8 mouse cellular contexts compared by ENCODE assay signal in the genomic region with DNA sequence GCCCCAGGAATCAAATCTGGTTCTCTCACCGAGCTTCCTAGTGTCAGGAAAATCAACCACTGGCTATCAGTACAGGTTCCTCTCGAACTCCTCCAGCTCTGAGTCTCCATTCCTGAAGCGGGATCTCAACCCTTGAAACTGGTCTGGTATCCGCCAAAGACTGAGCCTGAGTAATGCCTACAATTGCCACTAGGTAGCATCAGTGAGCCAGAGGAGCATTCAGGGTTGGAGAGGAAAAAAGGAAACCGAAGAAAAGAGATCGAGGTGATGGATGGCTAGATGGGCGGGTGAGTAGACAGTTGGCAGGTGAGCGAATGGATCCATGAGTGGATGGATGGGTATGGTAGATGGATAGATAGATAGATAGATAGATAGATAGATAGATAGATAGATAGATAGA. TPM values are rescaled to one million over a fixed set of nuclear protein-coding genes. Genes with fewer than 3 reads are reported as not detected.
DNase-seq lines count a peak whose midpoint lies in the region; ATAC-seq and TF ChIP-seq lines count a peak whose summit lies in the region.

No protein-coding gene starts in this region.

- H3K9ac ChIP-seq in midbrain, embryonic 14.5 days (replicated peaks; ENCODE audit: low read length), result no peak overlapping the region
- no peak overlapping the region for H3K9ac ChIP-seq in midbrain, embryonic 13.5 days (replicated peaks)
- H3K9ac ChIP-seq in liver, embryonic 11.5 days (ENCODE audit: low read depth, low read length), result no peak overlapping the region
- H3K9ac ChIP-seq in hindbrain, embryonic 16.5 days (ENCODE audit: low read depth, low read length), result no peak overlapping the region

- WGBS in midbrain, embryonic 14.5 days, result 61% methylated on average over 8 of the region's 8 CpGs
- 62% methylated on average over 8 of the region's 8 CpGs for WGBS in midbrain, embryonic 13.5 days
- 27% methylated on average over 8 of the region's 8 CpGs for WGBS in liver, embryonic 11.5 days
- WGBS in hindbrain, embryonic 16.5 days, result 55% methylated on average over 8 of the region's 8 CpGs

- H3K4me2 ChIP-seq in midbrain, embryonic 14.5 days (ENCODE audit: low read length), result no peak overlapping the region
- H3K4me2 ChIP-seq in midbrain, embryonic 13.5 days (replicated peaks), result no peak overlapping the region
- H3K4me2 ChIP-seq in liver, embryonic 11.5 days, result 0 out of 2 replicates have a peak overlapping the region, but pooled peaks have one; percentile 23
- H3K4me2 ChIP-seq in hindbrain, embryonic 16.5 days (ENCODE audit: low read length), result no peak overlapping the region

- TF ChIP-seq CTCF in cortical plate, adult 2 months (IDR thresholded peaks at IDR 0.05; ENCODE audit: extremely low read depth, insufficient read depth, low read length), result peak; percentile 78

- no peak for ATAC-seq in midbrain, embryonic 14.5 days (ENCODE audit: low FRiP score, low TSS enrichment)
- no peak for ATAC-seq in midbrain, embryonic 13.5 days
- 0 out of 2 replicates have a peak, but pooled peaks have one; percentile 5 for ATAC-seq in liver, embryonic 11.5 days (replicated peaks; ENCODE audit: low FRiP score)
- no peak for ATAC-seq in hindbrain, embryonic 16.5 days

- TF ChIP-seq POLR2A in cortical plate, adult 2 months (IDR thresholded peaks at IDR 0.05; ENCODE audit: extremely low read depth, insufficient read depth, low read length), result no peak

- peak; percentile 30 for DNase-seq in midbrain, embryonic 14.5 days
- DNase-seq in WW6 (ENCODE audit: low read depth, low spot score), result peak; percentile 36
- peak; percentile 24 for DNase-seq in hindlimb bud, embryonic 11.5 days (ENCODE audit: extremely low spot score, low read depth, low spot score)
- DNase-seq in liver, embryonic 11.5 days (ENCODE audit: low spot score), result peak; percentile 54
- DNase-seq in retina, adult 2 months (ENCODE audit: low read depth, low spot score), result peak; percentile 11

- no peaks in the 10 kb centered on the region for H3K27me3 ChIP-seq in midbrain, embryonic 14.5 days (ENCODE audit: control insufficient read depth, insufficient read depth, low read length)
- H3K27me3 ChIP-seq in midbrain, embryonic 13.5 days, result no peaks in the 10 kb centered on the region
- 0 out of 2 replicates have a peak, but pooled peaks cover 3% of the 10 kb centered on the region for H3K27me3 ChIP-seq in liver, embryonic 11.5 days (replicated peaks; ENCODE audit: control insufficient read depth, insufficient read depth, low read length)
- H3K27me3 ChIP-seq in hindbrain, embryonic 16.5 days (replicated peaks; ENCODE audit: control insufficient read depth, insufficient read depth, low read length), result no peaks in the 10 kb centered on the region

- H3K4me3 ChIP-seq in midbrain, embryonic 14.5 days (replicated peaks; ENCODE audit: low read depth, low read length), result no peak overlapping the region
- no peak overlapping the region for H3K4me3 ChIP-seq in midbrain, embryonic 13.5 days (replicated peaks)
- H3K4me3 ChIP-seq in cortical plate, adult 2 months (ENCODE audit: insufficient read depth, low read length), result no peak overlapping the region
- H3K4me3 ChIP-seq in liver, embryonic 11.5 days (ENCODE audit: low read depth, low read length), result no peak overlapping the region
- no peak overlapping the region for H3K4me3 ChIP-seq in hindbrain, embryonic 16.5 days (ENCODE audit: low read length)

- no peaks in the 10 kb centered on the region for H3K4me1 ChIP-seq in midbrain, embryonic 14.5 days (ENCODE audit: control insufficient read depth, insufficient read depth, low read length)
- no peaks in the 10 kb centered on the region for H3K4me1 ChIP-seq in midbrain, embryonic 13.5 days (replicated peaks)
- no peaks in the 10 kb centered on the region for H3K4me1 ChIP-seq in cortical plate, adult 2 months (ENCODE audit: control insufficient read depth, insufficient read depth, low read length)
- H3K4me1 ChIP-seq in liver, embryonic 11.5 days (replicated peaks; ENCODE audit: control insufficient read depth, insufficient read depth, low read length), result peaks cover 12% of the 10 kb centered on the region
- H3K4me1 ChIP-seq in hindbrain, embryonic 16.5 days (ENCODE audit: control insufficient read depth, insufficient read depth, low read depth, low read length), result no peaks in the 10 kb centered on the region

- H3K36me3 ChIP-seq in midbrain, embryonic 14.5 days (ENCODE audit: control insufficient read depth, insufficient read depth, low read length), result no peaks in the 10 kb centered on the region
- H3K36me3 ChIP-seq in midbrain, embryonic 13.5 days, result no peaks in the 10 kb centered on the region
- H3K36me3 ChIP-seq in liver, embryonic 11.5 days (ENCODE audit: control insufficient read depth, insufficient read depth, low read length), result no peaks in the 10 kb centered on the region
- no peaks in the 10 kb centered on the region for H3K36me3 ChIP-seq in hindbrain, embryonic 16.5 days (ENCODE audit: control insufficient read depth, insufficient read depth, low read length)

- H3K27ac ChIP-seq in midbrain, embryonic 14.5 days (replicated peaks; ENCODE audit: low read depth, low read length), result no peak overlapping the region
- H3K27ac ChIP-seq in midbrain, embryonic 13.5 days, result no peak overlapping the region
- no peak overlapping the region for H3K27ac ChIP-seq in cortical plate, adult 2 months (ENCODE audit: insufficient read depth, low read length)
- H3K27ac ChIP-seq in liver, embryonic 11.5 days (ENCODE audit: low read depth, low read length), result no peak overlapping the region
- H3K27ac ChIP-seq in hindbrain, embryonic 16.5 days (ENCODE audit: low read depth, low read length), result no peak overlapping the region

- H3K9me3 ChIP-seq in midbrain, embryonic 14.5 days (ENCODE audit: control insufficient read depth, low read length), result no peaks in the 10 kb centered on the region
- no peaks in the 10 kb centered on the region for H3K9me3 ChIP-seq in midbrain, embryonic 13.5 days
- no peaks in the 10 kb centered on the region for H3K9me3 ChIP-seq in liver, embryonic 11.5 days (ENCODE audit: control insufficient read depth, low read length)
- H3K9me3 ChIP-seq in hindbrain, embryonic 16.5 days (ENCODE audit: control insufficient read depth, low read length), result no peaks in the 10 kb centered on the region

RNA-seq across cellular contexts. Expression of a gene that starts 40.2 kb away (rescaled TPM):
- 0.23 TPM in 1 of 2 replicates, not detected in the other for polyA plus RNA-seq in midbrain, embryonic 14.5 days (2014; fragmentation: Nextera tagmentation; extraction: Ambion mirVana)
- polyA plus RNA-seq in midbrain, embryonic 13.5 days (2015; fragmentation: Nextera tagmentation; extraction: Ambion mirVana), result 0.08 and 0.23 TPM in 2 replicates
- polyA plus RNA-seq in cortical plate, adult 2 months (2012; rRNA removed), result 0.10 and 0.25 TPM in 2 replicates
- not detected in 2 replicates for polyA plus RNA-seq in liver, embryonic 11.5 days (2014; fragmentation: Nextera tagmentation; extraction: Ambion mirVana)
- 0.08 and 0.10 TPM in 2 replicates for polyA plus RNA-seq in hindbrain, embryonic 16.5 days (2015; fragmentation: Nextera tagmentation; extraction: Ambion mirVana)
